Mouse (Mus musculus): ENCODE measurements around the gene Cabp2. TPM values are rescaled to one million over a fixed set of nuclear protein-coding genes. Genes with fewer than 3 reads are reported as not detected.

Gene Cabp2
- polyA plus RNA-seq, 1 experiment from 2014 or later = not detected

DNA sequence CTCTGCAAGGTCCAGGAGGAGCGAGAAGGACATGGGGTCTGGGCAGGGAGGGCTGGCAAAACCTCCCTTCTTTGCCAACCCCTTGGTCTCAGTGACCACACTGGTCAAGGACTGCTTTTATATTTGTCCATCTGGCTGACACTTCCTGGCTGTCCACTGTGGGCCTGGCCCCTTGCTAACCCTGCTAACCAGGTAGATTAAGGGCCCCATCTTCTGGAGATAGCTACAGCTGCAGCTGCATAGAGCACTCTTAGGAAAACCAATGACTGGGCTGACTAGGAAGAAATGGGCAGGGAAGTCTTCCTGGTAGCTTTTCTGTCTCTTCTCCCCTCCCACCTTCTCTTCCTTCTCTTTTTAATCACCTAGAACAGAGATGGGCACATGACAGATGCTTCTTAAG is 3.6 kb downstream of the Cabp2 start:
- ATAC-seq = no peak
- H3K4me1 ChIP-seq (ENCODE audit: control insufficient read depth, insufficient read depth, low read depth, low read length) = no peaks in the 10 kb centered on the region
- no peak overlapping the region for H3K4me2 ChIP-seq (ENCODE audit: low read length)
- H3K4me3 ChIP-seq (ENCODE audit: low read length) = no peak overlapping the region
- no peak overlapping the region for H3K9ac ChIP-seq (ENCODE audit: low read depth, low read length)
- 85% methylated on average over 1 of the region's 1 CpGs for WGBS
- no peaks in the 10 kb centered on the region for H3K27me3 ChIP-seq (replicated peaks; ENCODE audit: control insufficient read depth, insufficient read depth, low read length)
- no peaks in the 10 kb centered on the region for H3K36me3 ChIP-seq (ENCODE audit: control insufficient read depth, insufficient read depth, low read length)
- no peaks in the 10 kb centered on the region for H3K9me3 ChIP-seq (ENCODE audit: control insufficient read depth, low read length)
- no peak overlapping the region for H3K27ac ChIP-seq (ENCODE audit: low read depth, low read length)

DNA sequence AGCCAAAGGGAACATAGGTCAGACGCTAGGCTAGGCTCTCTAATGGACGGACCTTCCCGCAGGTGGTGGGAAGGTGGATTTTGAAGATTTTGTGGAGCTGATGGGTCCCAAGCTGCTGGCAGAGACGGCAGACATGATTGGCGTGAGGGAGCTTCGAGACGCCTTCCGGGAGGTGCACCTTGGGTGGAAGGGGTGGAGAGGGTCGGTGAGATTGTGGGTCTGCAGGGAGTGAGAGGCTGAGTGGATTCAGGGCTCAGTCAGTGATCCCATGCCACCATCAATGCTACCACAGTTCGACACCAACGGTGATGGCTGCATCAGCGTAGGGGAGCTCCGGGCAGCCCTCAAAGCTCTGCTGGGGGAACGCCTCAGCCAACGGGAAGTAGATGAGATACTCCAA is 4.8 kb downstream of the Cabp2 start:
- no peaks in the 10 kb centered on the region for H3K9me3 ChIP-seq (ENCODE audit: control insufficient read depth, low read length)
- WGBS = 92% methylated on average over 15 of the region's 15 CpGs
- ATAC-seq = no peak

DNA sequence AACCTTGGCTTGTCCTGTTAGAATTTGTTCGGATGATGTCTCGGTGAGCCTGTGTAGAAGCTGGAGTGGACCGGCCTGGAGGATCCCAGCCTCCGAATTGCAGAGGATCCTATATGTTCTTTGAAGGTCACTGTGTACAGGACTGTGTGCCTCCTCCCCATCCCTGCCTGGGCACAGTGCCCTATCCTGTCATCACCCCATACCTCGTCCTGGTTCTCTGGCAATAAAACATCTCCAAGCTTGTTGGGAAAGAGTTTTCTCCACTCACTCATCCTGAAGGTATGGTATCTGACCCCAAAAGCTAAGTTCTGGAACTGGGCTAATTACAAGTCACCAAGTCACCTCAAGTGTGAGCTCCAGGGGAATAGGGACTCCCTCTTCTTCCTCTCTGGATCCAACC is 5.7 kb downstream of the Cabp2 start:
- H3K9ac ChIP-seq (ENCODE audit: low read depth, low read length) = no peak overlapping the region
- no peaks in the 10 kb centered on the region for H3K4me1 ChIP-seq (ENCODE audit: control insufficient read depth, insufficient read depth, low read depth, low read length)
- WGBS = 94% methylated on average over 5 of the region's 5 CpGs
- H3K9me3 ChIP-seq (ENCODE audit: control insufficient read depth, low read length) = no peaks in the 10 kb centered on the region
- H3K36me3 ChIP-seq (ENCODE audit: control insufficient read depth, insufficient read depth, low read length) = no peaks in the 10 kb centered on the region
- no peak overlapping the region for H3K4me3 ChIP-seq (ENCODE audit: low read length)
- no peak for ATAC-seq
- H3K4me2 ChIP-seq (ENCODE audit: low read length) = no peak overlapping the region
- H3K27ac ChIP-seq (ENCODE audit: low read depth, low read length) = no peak overlapping the region
- H3K27me3 ChIP-seq (replicated peaks; ENCODE audit: control insufficient read depth, insufficient read depth, low read length) = no peaks in the 10 kb centered on the region

More for the DNA sequence above, 4.8 kb downstream of the Cabp2 start:
- H3K4me2 ChIP-seq (ENCODE audit: low read length) = no peak overlapping the region
- no peaks in the 10 kb centered on the region for H3K27me3 ChIP-seq (replicated peaks; ENCODE audit: control insufficient read depth, insufficient read depth, low read length)
- no peaks in the 10 kb centered on the region for H3K36me3 ChIP-seq (ENCODE audit: control insufficient read depth, insufficient read depth, low read length)
- H3K4me3 ChIP-seq (ENCODE audit: low read length) = no peak overlapping the region
- no peak overlapping the region for H3K27ac ChIP-seq (ENCODE audit: low read depth, low read length)
- H3K9ac ChIP-seq (ENCODE audit: low read depth, low read length) = no peak overlapping the region
- H3K4me1 ChIP-seq (ENCODE audit: control insufficient read depth, insufficient read depth, low read depth, low read length) = no peaks in the 10 kb centered on the region

DNA sequence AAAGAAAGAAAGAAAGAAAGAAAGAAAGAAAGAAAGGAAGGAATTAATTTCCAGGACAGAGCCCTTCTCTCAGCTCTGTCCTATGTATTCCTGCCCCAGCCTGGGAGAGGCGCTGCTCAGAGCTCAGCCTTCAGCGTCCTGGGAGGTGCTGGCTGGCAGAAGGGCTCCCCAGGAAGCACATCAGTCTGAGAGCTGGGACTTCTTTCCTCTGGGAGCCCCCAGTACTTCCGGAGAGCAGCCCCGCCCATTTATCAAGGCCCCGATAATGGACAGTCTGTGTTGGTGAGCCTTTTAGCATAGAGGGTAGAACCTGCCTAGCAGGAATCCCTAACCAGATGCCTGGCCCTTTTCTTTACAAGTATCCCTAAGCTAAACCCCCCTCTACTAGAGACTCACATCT is 6.8 kb downstream of the Cabp2 start:
- H3K27me3 ChIP-seq (replicated peaks; ENCODE audit: control insufficient read depth, insufficient read depth, low read length) = no peaks in the 10 kb centered on the region
- H3K4me2 ChIP-seq (ENCODE audit: low read length) = no peak overlapping the region
- no peak overlapping the region for H3K9ac ChIP-seq (ENCODE audit: low read depth, low read length)
- no peak overlapping the region for H3K4me3 ChIP-seq (ENCODE audit: low read length)
- 51% methylated on average over 5 of the region's 5 CpGs for WGBS
- ATAC-seq = no peak
- H3K4me1 ChIP-seq (ENCODE audit: control insufficient read depth, insufficient read depth, low read depth, low read length) = no peaks in the 10 kb centered on the region
- H3K36me3 ChIP-seq (ENCODE audit: control insufficient read depth, insufficient read depth, low read length) = no peaks in the 10 kb centered on the region
- no peaks in the 10 kb centered on the region for H3K9me3 ChIP-seq (ENCODE audit: control insufficient read depth, low read length)
- H3K27ac ChIP-seq (ENCODE audit: low read depth, low read length) = no peak overlapping the region

DNA sequence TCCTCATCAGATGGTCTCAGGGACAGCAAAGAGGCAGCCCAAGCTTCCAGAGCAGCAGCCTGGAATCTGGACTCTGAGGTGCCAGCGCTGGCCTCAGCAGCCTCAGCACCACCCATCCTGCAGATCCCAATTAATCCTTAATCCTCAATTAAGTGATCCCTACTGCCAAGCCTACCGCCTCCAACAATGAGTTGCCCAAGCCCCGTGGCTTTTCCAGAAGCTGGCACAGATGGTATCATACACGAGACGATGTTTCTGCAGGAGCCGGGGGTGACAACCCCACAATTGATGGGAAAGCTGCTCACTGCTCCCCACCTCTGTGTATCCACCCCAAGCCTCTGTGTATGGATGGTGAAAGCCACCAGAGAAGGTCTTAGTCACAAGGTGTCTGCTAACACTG is 7.8 kb downstream of the Cabp2 start:
- Histone ChIP-seq H3K4me3 (ENCODE audit: low read length) (no peak overlapping the region), H3K9ac (ENCODE audit: low read depth, low read length) (no peak overlapping the region), H3K4me2 (ENCODE audit: low read length) (no peak overlapping the region), H3K36me3 (ENCODE audit: control insufficient read depth, insufficient read depth, low read length) (no peaks in the 10 kb centered on the region), H3K27ac (ENCODE audit: low read depth, low read length) (no peak overlapping the region), H3K4me1 (ENCODE audit: control insufficient read depth, insufficient read depth, low read depth, low read length) (no peaks in the 10 kb centered on the region), H3K27me3 (replicated peaks; ENCODE audit: control insufficient read depth, insufficient read depth, low read length) (no peaks in the 10 kb centered on the region), H3K9me3 (ENCODE audit: control insufficient read depth, low read length) (no peaks in the 10 kb centered on the region)
- 71% methylated on average over 6 of the region's 6 CpGs for WGBS
- ATAC-seq = no peak

DNA sequence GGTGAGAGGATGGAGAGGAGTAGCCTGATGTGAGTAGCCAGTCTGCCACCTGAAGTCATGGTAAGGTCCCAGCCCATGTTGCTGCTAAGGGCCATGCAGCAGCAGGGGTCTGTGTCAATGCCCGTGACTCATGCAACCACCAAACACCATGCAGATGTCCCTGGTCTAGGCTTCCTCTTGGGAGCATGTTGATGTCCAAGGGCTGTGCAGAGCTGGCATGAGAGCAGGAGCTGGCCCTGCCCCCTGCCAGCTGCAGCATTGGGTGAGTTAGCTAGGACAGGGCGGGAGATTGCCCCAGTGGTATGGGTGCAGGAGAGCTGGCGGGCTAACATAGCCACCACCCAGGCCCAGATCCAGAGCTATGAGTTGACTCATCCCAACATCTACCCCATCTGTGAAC is 9.1 kb downstream of the Cabp2 start:
- no peak overlapping the region for H3K4me2 ChIP-seq (ENCODE audit: low read length)
- 92% methylated on average over 3 of the region's 3 CpGs for WGBS
- no peak for ATAC-seq
- H3K9me3 ChIP-seq (ENCODE audit: control insufficient read depth, low read length) = no peaks in the 10 kb centered on the region
- no peak overlapping the region for H3K9ac ChIP-seq (ENCODE audit: low read depth, low read length)
- H3K36me3 ChIP-seq (ENCODE audit: control insufficient read depth, insufficient read depth, low read length) = no peaks in the 10 kb centered on the region
- no peak overlapping the region for H3K27ac ChIP-seq (ENCODE audit: low read depth, low read length)
- no peak overlapping the region for H3K4me3 ChIP-seq (ENCODE audit: low read length)
- H3K4me1 ChIP-seq (ENCODE audit: control insufficient read depth, insufficient read depth, low read depth, low read length) = no peaks in the 10 kb centered on the region
- H3K27me3 ChIP-seq (replicated peaks; ENCODE audit: control insufficient read depth, insufficient read depth, low read length) = no peaks in the 10 kb centered on the region

DNA sequence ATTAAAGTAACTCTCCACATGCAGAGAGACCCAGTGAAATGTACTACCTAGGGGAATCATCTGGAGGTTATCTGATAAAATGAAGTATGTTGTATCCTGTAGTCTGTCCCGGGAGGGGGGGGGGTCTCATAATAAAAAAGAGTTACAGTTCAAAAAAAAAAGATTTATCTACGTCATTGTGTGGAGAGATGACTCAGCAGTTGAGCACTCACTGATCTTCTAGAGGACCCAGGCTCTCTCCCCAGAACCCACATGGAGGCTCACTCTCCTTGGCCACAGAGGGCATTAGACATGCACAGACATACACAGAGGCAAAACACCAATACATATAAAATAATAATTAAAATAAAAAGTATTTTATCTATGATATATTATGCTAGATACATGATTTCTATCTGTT is 10.0 kb downstream of the Cabp2 start:
- 66% methylated on average over 2 of the region's 2 CpGs for WGBS
- Histone ChIP-seq H3K9me3 (ENCODE audit: control insufficient read depth, low read length) (no peaks in the 10 kb centered on the region), H3K27me3 (replicated peaks; ENCODE audit: control insufficient read depth, insufficient read depth, low read length) (no peaks in the 10 kb centered on the region), H3K4me1 (ENCODE audit: control insufficient read depth, insufficient read depth, low read depth, low read length) (peaks cover 5% of the 10 kb centered on the region), H3K4me3 (ENCODE audit: low read length) (no peak overlapping the region), H3K27ac (ENCODE audit: low read depth, low read length) (no peak overlapping the region), H3K9ac (ENCODE audit: low read depth, low read length) (no peak overlapping the region), H3K36me3 (ENCODE audit: control insufficient read depth, insufficient read depth, low read length) (no peaks in the 10 kb centered on the region), H3K4me2 (ENCODE audit: low read length) (no peak overlapping the region)
- no peak for ATAC-seq

DNA sequence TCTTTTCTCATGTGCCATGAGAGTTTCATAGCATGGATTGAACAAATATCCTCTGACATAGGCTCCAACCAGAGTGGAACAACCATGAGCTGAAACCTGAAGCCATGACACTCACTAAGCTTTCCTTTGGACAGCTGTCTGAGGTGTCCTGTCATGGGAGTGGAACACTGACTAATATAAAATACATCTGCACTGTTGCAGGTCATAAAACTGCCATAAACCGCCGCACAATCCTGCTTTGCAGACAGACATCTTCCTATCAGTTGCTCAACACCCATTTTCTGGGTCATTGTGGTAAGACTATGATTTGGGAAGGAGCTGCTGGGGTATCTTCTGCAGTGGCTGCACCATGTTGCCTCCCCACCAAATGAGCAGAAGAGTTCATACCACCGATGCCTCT is 11.4 kb downstream of the Cabp2 start:
- H3K9me3 ChIP-seq (ENCODE audit: control insufficient read depth, low read length) = no peaks in the 10 kb centered on the region
- no peak overlapping the region for H3K9ac ChIP-seq (ENCODE audit: low read depth, low read length)
- 98% methylated on average over 3 of the region's 3 CpGs for WGBS
- no peak overlapping the region for H3K4me2 ChIP-seq (ENCODE audit: low read length)
- no peaks in the 10 kb centered on the region for H3K27me3 ChIP-seq (replicated peaks; ENCODE audit: control insufficient read depth, insufficient read depth, low read length)
- no peak overlapping the region for H3K4me3 ChIP-seq (ENCODE audit: low read length)
- H3K36me3 ChIP-seq (ENCODE audit: control insufficient read depth, insufficient read depth, low read length) = no peaks in the 10 kb centered on the region
- ATAC-seq = no peak
- peaks cover 11% of the 10 kb centered on the region for H3K4me1 ChIP-seq (ENCODE audit: control insufficient read depth, insufficient read depth, low read depth, low read length)
- no peak overlapping the region for H3K27ac ChIP-seq (ENCODE audit: low read depth, low read length)

DNA sequence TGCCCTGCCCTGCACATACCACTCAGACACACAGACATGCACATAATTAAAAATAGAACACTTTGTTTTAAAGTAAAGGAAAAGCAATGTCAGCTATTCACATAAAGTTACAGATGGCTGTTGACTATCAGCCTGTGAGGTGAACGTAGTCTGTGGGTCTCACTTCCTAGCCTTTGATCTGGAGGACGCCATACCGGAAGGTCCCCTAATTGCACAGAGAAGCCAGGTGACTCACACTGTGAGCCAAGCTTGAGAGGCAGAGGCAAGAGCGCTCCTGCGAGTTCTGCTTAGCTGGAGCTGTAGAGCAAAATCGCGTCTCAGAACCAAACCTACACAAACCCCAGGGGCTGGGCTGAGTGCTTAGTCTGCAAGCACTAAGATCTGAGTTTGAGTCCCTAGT is 12.4 kb downstream of the Cabp2 start:
- Histone ChIP-seq H3K4me3 (ENCODE audit: low read length) (no peak overlapping the region), H3K36me3 (ENCODE audit: control insufficient read depth, insufficient read depth, low read length) (no peaks in the 10 kb centered on the region), H3K9ac (ENCODE audit: low read depth, low read length) (no peak overlapping the region), H3K27me3 (replicated peaks; ENCODE audit: control insufficient read depth, insufficient read depth, low read length) (no peaks in the 10 kb centered on the region), H3K9me3 (ENCODE audit: control insufficient read depth, low read length) (no peaks in the 10 kb centered on the region), H3K27ac (ENCODE audit: low read depth, low read length) (no peak overlapping the region), H3K4me2 (ENCODE audit: low read length) (no peak overlapping the region), H3K4me1 (ENCODE audit: control insufficient read depth, insufficient read depth, low read depth, low read length) (peaks cover 18% of the 10 kb centered on the region)
- ATAC-seq = no peak
- 84% methylated on average over 7 of the region's 7 CpGs for WGBS

DNA sequence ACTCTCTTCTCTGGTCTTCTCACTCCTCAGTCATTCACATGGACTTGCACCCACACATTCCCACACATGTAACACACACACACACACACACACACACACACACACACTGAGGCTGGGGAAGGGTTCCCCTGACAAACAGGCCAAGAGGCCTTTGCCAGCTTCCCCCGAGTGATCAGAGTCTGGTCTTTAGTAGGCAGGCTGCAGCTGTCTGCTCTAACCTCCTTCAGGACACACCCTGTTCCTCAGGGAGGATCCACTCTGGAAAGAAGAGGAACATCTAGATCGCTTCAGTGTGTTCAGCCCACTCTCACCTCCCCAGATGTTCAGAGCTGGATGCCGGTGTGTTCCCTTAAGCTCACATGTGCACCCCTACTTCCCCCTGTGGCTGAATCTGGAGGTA is 13.0 kb downstream of the Cabp2 start:
- WGBS = 81% methylated on average over 3 of the region's 3 CpGs
- Histone ChIP-seq H3K27me3 (replicated peaks; ENCODE audit: control insufficient read depth, insufficient read depth, low read length) (no peaks in the 10 kb centered on the region), H3K9me3 (ENCODE audit: control insufficient read depth, low read length) (no peaks in the 10 kb centered on the region), H3K27ac (ENCODE audit: low read depth, low read length) (no peak overlapping the region), H3K9ac (ENCODE audit: low read depth, low read length) (no peak overlapping the region), H3K4me3 (ENCODE audit: low read length) (no peak overlapping the region), H3K36me3 (ENCODE audit: control insufficient read depth, insufficient read depth, low read length) (no peaks in the 10 kb centered on the region), H3K4me1 (ENCODE audit: control insufficient read depth, insufficient read depth, low read depth, low read length) (peaks cover 24% of the 10 kb centered on the region), H3K4me2 (ENCODE audit: low read length) (no peak overlapping the region)
- no peak for ATAC-seq
